Mouse (Mus musculus): ENCODE measurements at regions not wholly inside any gene's neighbourhood (a gene's known extent, or its start where the extent isn't known, plus 50 kb on each side); places are given as distances from the start of the nearest gene placed in this dataset.
"Not testable (repeated sequence)": the region's sequence is repeated elsewhere in the genome, so short reads cannot be mapped to it uniquely, and the experiment has no call there.

DNA sequence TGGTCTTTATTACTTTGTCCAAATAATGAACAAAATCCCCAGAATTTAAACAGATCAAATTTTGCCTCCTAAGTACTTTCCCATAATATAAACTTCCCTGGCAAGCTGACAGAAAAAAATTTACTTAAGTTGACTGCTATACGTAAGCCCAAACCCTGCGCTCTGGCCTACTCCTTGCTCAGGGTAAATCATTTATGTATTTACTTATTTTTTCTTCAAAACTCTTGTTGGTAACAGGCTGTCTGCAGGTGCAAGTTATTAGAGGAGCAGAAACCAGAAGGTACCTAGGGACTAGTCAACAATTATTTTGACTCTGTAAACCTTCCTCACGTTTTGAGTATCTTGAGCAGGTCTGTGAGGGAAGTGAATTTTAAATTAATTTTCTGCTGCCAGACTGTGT, 2615.7 kb downstream of the Poteg start:
- no peak for DNase-seq

DNA sequence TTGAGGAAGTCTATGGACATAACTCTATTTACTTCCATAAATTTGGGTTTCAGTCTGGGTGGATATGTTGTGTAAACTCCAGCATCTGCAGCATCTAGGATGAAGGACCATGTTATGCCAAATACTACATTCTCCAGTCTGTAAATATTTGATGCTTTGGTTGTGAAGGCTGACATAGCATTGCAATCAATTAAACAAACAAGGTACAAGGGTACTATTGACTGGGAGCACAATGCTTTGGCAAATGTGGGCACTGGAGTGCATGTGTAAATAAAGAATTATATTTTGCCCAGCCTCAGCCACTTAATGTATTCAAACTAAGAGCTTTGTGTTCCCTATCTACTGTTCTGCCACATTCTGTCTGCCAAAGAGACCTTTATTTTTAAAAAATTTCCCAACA, 2630.3 kb downstream of the Poteg start:
- DNase-seq, result no peak

DNA sequence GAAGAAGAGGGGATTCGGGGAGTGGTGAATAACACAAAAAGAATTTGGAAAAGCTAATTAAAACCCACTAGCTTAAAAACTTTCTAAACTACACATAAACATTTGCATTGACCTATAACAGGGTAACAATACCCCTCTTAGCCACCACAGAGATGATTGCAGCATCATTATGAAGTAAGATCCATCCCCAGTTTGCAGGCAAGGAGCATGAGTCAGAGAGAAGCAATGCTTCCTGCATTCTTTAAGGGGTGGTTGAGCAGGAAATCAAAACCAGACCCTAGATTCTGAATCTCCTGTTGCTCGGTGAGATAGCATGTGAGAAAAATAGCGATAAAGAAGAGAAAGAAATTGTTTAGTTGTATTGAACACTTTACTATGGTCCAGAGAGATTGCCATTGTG, 2680.3 kb downstream of the Poteg start:
- no peak for DNase-seq

DNA sequence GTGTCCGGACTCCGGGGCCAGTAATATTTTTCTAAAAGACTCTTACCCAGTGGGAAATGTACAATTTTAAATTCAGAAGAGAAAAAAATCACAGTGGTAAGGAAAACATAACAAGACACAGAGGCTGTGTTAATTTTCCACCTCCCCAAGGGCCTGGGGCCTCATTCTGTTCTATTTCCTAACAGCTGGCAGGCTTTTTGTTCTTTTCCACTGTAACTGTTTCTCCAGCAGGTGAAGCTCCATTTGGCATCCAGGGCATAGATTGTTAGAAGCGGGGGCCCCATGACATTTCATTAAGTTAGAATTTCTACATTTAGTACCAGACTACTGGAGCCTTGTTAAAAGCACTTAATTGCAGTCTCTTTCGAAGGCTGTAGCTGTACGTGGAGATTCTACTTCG, 2687.5 kb downstream of the Poteg start:
- no peak for DNase-seq

DNA sequence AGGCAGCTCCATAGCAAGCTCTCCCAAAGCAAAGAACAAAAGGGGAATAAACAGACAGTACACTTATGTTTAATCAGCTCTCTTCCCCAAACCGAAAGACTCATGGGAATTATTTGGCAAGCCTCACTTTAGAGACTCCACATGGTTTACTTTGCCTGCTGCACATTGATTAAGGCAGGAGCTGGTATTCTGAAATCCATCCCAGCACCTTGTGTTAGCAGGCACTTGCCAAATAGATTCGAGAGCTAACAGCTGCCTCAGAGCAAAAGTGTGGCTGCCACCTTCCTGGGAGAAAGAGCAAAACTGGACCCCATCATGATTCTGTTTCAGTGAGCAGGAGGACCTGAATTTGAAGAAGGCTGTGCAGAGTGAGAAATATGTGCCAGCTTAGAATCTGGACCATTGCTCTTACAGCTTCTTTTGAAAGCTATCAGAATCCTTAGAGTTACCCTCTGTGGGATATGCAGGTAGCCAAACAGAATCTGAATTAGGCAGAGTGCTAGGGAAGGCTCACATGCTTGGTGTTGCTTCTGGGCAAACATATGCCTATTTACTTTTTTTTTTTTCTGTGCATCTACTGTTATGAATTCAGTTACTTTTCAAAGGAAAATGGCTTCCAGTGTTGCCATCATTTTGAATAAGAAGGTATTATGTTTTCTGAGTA, 2703.8 kb downstream of the Poteg start:
- no peak for DNase-seq

DNA sequence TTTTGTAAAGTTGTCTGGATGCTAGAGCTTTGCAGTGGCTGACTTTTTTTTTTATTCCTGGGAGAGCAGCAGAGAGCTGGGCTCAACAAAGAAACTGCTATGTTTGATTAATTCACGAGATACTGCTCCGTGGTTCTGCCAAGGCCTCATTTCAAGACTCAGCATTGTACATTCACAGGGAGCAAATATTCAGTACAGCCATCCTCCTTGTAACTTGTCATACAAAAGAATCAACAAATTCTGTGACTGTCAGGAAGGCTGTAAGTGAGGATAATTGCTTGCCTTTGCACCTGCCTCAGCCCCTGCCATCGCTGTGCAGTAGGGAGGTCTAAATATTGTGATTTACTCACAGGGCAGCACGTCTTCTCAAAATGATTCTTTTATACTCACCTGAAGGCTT, 2705.5 kb downstream of the Poteg start:
- DNase-seq, result no peak

DNA sequence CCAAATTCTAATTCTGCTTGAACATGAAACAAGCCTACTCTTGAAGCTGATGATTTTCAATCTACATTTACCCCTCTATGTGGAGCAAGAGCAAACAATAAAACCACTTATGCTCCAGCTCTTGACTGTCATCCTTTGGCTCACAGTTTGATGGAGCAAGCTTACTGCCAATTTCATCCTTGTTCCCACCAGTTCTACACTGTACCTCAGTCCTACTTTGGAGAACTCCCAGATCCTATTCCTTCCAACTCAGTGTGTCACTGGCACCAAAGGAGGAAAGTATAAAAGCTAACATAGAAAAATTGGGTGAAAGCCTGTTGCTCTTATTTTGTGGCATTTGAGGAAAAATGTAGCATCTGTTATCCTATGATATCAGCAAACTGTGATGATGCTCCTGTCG, 2724.4 kb downstream of the Poteg start:
- DNase-seq, result no peak

DNA sequence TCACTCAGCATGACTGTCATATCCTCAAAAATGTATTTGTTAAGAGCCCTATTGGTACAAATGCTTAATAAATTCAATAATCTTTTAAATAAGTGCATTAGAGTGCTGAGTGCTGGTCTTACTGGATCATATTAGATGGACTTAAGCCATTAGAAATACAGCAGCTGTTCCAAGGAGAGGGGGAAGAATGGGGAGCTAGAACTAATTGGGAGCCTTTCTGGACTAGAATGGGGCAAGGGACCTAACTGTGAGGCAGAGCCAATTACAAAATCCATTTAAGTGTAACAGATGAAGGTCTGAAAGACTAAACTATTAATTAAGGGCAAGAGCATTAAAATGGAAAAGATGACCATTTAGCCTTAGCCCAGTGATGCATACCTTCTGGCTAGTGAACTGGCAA, 2755.3 kb downstream of the Poteg start:
- DNase-seq, result not testable (repeated sequence)

DNA sequence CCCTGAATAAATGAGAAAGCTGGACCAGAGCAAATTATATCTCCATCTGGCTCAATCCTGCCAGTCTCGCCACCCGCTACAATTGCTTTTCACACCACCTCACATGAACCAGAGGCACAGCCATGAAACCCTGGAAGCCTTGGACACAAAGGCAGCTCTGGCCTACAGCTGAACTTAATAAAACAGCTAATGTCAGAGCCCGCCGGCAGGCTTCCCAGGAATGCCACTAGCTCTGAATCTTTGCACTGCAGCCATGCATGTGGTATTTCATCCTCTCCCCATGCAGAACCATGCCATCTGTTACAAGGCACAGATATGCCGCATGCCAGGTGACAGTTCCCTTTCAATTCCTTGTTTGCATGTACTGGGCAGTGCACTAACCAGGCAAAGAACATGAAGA, 2779.9 kb downstream of the Poteg start:
- peak; percentile 36 for DNase-seq

DNA sequence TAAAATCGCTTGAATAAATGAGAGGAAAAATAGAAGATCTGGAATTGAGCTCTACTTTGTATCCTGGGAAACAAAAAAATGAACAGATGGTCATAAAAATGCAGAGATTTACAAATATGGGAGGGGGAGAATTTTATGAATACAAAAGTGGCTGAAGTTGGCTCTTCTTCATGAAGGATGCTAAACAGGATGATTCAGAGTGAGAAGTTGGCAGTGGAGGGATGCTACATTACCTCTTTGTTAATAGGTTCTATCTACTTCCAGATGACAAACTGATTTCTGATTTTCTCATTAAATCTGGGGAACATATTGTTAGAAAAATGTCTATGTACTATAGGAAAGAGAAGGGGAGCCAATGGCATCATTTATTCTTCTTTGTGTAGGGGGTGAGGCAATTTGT, 2785.8 kb downstream of the Poteg start:
- no peak for DNase-seq

DNA sequence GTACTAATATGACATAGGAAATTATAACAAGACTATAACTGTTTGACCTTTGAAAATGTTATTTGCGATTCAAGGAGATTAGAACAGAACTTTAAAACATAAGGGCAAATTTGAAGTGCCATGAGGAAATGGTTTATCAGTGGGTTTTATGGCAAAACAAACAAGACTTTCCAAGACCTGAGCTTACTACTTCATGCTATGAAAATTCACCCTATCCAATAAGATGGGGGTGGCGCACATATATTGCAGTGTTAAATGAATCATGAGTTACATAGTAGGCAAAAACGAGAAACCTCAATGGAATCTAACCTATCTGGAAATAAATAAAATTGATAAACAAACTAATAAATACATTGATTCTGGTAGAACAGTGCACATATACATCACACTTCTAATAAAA, 2804.3 kb downstream of the Poteg start:
- no peak for DNase-seq

DNA sequence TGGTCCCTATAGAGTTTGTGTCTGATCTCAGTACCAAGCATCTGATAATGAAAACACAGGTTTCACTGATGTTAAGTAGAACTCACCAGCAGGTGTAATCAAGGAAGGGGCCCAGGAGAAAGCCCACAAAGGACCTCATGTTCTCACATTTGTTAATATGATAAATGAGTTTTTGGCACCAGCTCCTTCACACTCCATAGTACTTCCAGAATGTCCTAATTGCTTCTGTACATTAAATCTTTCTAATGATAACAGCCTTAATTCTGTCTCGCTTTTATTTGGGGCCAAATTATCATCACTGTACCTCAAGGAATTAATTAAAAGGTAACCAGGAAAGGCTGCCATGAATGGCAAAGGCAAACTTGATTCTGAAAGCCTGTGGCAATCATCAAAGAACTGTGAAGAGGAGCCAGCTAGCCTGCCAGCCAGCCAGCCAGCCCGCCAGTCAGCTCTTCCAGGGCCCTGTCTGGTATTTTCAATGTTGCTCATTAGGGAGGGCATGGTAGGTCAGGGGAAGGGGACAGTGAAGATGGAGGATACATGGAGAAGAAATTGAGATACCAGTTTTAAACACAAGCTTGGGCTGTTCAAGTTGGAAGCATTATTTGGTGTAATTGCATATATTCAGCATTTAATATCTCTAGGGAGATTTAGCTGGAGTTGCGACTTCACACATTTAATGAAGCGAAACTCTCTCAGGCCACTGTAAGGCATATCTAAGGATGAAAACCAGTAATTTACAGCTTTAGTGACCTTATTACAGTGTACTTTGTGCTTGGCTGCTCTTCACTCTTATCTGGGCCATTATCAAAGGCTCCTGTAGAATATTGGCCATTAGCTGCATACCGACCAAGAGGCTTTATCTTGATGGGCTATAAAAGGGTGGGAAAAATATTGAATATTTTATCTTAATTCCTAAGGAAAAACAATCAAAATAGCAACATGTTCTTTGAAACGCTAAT, 2822.8 kb downstream of the Poteg start:
- no peak for DNase-seq

DNA sequence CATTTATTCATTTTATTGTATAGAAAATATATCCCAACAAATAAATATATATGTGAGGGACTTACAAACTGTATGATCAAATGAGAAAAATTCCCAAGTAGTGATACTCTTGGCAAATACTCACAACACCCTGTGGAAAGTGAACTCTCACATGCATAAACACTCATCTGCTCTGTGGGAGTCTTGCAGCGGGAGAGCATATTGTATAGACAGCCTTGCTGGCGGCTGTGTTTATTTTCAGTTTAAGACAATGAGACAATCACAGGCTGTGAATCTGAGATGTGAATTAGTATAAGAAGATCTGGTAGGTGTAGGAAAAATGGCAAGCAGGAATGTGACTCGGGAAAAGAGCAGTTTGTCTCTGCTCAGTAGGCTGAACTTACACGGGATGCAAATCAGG, 2841.7 kb downstream of the Poteg start:
- no peak for DNase-seq

DNA sequence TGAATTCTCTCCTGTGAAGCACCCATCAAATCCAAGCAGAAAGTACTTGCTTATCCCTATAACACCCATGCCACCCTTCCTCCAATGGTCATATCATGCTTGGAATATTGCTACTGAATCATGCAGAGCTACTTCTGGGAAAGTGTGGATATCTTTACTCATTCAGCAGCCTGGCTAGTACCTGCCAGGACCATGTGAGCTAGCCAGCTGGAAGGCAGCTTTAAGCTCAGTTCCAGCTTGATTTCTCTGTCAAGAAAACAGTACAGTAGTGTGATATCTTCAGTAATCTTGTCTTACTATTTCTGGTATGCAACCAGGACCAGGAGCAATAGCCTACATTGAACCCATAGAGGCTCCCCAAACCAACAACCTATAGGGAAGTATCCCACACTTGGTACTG, 2883.7 kb downstream of the Poteg start:
- DNase-seq, result no peak

DNA sequence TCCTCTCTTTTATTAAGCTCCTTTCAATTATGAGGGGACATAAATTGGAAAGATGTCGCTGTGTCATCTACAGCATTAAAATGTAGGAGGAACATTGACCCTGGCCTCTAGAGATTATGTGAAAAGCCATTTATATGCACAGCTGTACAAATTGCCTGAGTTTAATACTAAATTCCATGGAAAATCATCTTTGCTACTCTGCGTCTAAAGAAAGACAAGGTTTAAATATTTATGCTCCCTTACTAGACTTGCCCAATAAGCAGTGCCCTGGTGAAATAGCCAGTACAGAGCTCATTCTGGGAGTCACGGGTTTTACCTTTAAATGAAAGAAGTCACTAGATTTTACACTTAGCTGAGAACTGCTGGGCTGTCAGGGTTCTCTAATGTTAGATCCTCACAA, 2885.9 kb downstream of the Poteg start:
- no peak for DNase-seq

DNA sequence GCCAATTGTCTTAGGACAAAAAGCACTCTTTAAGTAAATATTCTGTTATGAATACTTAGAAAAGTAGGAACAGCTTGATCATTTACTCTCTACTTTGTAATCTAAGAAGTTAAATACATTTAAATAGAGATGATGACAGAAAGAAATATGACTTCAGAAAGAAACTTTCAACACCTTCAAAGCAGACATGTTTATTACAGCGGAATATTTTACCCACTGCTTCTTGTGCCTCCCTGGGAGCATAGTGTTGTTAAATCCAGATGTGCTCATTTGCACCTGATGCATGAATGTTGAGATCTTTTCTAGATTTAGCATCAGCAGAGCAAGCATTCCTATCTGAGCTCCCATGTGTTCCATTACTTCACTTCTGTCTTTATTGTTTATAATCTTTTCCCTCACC, 2912.0 kb downstream of the Poteg start:
- no peak for DNase-seq

DNA sequence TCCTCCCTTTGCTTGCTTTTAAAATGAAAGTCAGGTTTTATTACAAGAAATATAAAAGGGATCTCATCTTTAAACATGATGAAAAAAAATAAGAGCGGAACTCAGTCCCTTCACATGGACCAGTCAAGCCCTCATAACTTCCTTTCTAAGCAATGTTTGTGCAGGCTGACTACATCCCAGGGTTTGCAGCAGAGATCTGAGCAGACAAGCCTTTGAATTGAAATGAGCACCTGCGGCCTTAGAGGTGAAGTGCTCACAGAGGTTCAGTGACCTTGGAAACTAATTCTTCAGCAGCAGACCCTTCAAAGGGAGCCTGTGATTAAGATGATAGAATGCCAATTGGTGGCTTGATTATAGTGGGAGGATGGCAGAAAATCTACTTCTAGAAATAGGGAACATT, 2918.3 kb downstream of the Poteg start:
- DNase-seq, result no peak

DNA sequence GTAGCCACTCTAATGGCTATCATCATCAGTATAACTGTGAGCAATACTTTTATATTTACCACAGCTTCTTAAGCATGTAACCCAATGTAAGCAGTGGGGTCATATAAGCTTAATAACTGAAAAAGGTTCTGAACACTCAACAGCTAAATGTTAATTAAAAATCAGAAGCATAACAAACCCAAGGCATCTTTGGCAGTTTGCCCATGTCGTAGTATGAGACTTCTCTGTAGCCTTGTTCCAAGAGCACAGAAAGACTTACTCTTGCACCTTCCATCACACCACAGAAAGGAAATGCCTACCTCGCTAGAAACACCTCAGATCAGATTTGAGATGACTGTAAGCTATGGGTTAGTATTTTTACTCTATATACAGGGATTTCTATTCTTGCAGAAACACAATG, 2944.5 kb downstream of the Poteg start:
- no peak for DNase-seq

DNA sequence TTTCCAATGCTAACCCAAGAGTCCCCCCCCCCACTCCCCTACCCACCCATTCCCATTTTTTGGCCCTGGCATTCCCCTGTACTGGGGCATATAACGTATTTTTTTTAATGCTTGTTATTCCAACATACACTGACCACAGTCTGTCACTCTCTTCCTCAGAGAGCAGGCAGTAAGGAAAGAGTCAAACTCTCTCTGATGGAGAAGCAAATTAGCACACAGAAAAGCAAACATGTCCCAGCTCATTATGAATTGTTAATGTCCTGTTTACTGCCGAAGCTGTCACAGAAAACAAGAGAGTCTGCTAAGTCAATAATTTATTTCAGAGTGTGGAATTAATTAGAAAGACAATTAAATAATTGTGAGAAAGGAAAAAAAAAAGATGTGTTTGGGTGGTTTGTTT, 2989.1 kb upstream of the 5930422O12Rik start:
- DNase-seq, result no peak

DNA sequence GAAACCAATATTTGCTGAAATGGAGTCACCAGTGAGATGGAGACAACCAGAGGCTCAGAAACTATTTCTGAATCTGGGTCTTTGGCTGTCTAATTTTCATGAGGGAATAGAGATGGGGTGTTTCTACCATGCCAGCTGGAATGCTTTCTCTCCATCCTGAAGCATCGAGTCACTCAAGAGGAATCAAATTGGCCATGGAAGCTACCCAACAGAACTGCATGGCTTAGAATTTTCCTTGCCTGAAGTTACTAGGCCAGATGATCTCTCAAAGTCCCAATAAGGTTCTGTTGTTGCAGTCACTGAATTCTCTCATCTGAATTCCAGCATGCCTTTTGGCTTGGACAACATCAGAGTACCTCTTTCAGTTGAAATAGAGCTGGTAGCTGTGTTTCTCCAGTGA, 2986.7 kb upstream of the 5930422O12Rik start:
- no peak for DNase-seq

DNA sequence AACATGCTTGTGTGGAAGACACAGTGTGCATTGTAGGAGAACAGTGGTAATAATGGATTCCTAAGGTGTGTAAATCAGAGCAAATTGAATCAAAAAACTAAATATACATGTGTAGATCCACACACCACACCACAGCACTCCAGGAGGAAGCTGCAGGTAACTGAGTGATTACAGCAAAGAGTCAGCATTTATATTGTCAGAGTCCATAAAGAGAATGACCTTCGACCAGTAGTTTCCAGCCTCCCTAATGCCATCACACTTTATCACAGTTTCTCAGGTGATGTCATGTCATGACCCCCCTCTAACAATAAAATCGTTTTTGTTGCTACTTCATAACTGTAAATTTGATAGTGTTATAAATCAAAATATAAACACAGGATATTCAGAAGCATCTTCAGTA, 2984.6 kb upstream of the 5930422O12Rik start:
- no peak for DNase-seq

DNA sequence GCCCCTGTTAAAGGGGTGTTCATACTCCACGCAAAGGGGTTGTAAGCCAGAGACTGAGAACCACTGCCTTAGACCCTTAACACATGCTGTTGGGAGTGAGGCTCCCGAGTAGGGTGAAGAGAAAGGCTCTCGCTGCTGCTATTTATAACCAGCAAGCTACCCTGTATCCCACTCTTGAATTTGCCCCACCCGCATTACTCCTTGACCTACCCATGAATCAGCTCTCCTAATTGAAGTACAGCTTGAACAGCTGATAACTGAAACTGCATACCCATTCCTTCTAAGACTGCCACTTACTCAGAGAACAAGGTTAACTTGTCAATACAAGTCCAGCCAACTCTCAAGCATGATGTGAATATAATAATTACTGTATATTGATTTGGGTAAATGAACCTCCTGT, 2984.2 kb upstream of the 5930422O12Rik start:
- no peak for DNase-seq

DNA sequence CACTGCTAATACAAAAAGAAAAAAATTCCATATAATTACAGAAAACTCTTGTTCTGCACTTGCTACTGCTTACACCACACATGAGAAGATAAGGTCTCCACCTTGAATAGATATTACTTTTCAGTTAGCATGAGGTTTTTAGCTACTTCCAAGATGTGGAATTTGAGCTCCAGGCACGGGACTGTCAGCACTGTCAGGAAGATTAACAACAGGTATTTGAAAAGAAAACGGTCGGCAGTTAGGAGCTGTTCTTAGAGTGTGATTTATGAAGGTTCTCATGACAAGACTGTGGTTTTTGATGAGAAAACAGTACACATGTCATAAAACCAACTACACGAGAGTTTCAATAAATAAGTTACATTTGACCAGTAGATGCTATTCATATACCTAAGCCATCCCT, 2970.4 kb upstream of the 5930422O12Rik start:
- DNase-seq, result no peak

DNA sequence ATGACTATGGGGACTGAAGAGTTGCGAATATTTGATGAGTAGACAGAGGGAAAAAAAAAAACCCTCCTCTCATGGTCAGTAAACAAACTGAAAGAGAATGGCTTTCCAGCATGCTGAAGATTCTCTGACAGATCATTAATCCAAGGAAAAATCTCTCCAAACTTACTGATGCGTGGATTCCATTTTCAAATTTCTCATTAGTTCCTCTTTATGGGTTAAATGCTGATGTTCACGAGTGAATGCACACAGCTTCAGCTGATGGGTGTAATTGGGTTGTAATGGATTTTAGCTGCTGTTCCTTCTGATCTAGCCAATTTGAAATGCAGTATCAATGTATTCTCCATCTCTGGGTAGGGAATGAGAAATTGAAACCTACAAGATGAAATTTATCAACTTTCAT, 2945.6 kb upstream of the 5930422O12Rik start:
- no peak for DNase-seq

Measured in cerebellum, adult 11-12 months (tissue).